Comparison of ENCODE assay signal across 20 mouse cellular contexts in the genomic region with DNA sequence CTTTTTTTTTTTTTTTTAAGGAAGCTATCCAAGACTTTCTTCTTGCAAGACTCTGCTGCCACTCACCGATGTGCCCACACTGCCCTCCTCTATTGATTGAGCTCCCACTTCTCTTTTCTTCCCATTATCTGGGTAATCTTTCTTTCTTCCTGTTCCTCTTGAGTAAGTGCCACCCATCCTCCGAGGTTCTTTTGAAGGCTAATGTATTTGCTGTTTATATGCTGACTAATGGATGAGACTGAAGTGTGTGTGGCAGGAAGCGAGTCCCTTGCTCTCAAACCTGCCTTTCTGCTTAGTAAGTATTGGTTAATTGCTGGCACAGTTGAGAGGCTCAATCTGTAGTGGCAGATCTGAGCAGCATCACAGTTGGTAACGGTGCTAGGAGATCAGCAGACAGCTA.
DNase-seq lines count a peak whose midpoint lies in the region; ATAC-seq and TF ChIP-seq lines count a peak whose summit lies in the region.
"Had no signal": no experiment of that assay in that cellular context is flagged by ENCODE, and none has a peak within 500 bp of the region (broad histone marks: within the 10 kb centered on the region; RNA-seq: fewer than 3 reads in every experiment).

No protein-coding gene starts in this region.

- no peaks in the 10 kb centered on the region for H3K36me3 ChIP-seq in thymus, adult 2 months (ENCODE audit: control insufficient read depth, insufficient read depth, low read length)
- no peaks in the 10 kb centered on the region for H3K36me3 ChIP-seq in forebrain, embryonic 12.5 days (replicated peaks)
- H3K36me3 ChIP-seq in kidney, embryonic 15.5 days: no peaks in the 10 kb centered on the region
- H3K36me3 ChIP-seq: limb, embryonic 12.5 days; liver, embryonic 13.5 days; midbrain, embryonic 13.5 days; stomach, embryonic 15.5 days had no signal

- no peak overlapping the region for H3K4me3 ChIP-seq in thymus, adult 2 months (ENCODE audit: control insufficient read depth, insufficient read depth, low read length)
- no peak overlapping the region for H3K4me3 ChIP-seq in forebrain, embryonic 12.5 days (replicated peaks)
- H3K4me3 ChIP-seq in kidney, embryonic 15.5 days (replicated peaks): no peak overlapping the region
- H3K4me3 ChIP-seq: forebrain, embryonic 13.5 days; limb, embryonic 12.5 days; liver, embryonic 13.5 days; midbrain, embryonic 13.5 days; stomach, embryonic 15.5 days had no signal

- no peaks in the 10 kb centered on the region for H3K9me3 ChIP-seq in forebrain, embryonic 12.5 days
- no peaks in the 10 kb centered on the region for H3K9me3 ChIP-seq in kidney, embryonic 15.5 days (replicated peaks)
- H3K9me3 ChIP-seq: forebrain, embryonic 13.5 days; limb, embryonic 12.5 days; liver, embryonic 13.5 days; midbrain, embryonic 13.5 days; stomach, embryonic 15.5 days had no signal

- H3K27ac ChIP-seq in thymus, adult 2 months (ENCODE audit: control insufficient read depth, insufficient read depth, low read length): no peak overlapping the region
- H3K27ac ChIP-seq in forebrain, embryonic 12.5 days: no peak overlapping the region
- no peak overlapping the region for H3K27ac ChIP-seq in kidney, embryonic 15.5 days
- H3K27ac ChIP-seq: forebrain, embryonic 13.5 days; limb, embryonic 12.5 days; liver, embryonic 13.5 days; midbrain, embryonic 13.5 days; stomach, embryonic 15.5 days had no signal

- 9% methylated on average over 4 of the region's 4 CpGs for WGBS in thymus, adult 2 months
- 61% methylated on average over 4 of the region's 4 CpGs for WGBS in forebrain, embryonic 12.5 days
- 47% methylated on average over 4 of the region's 4 CpGs for WGBS in kidney, embryonic 15.5 days

- H3K27me3 ChIP-seq in thymus, adult 2 months (ENCODE audit: control insufficient read depth, insufficient read depth, low read length): no peaks in the 10 kb centered on the region
- H3K27me3 ChIP-seq in forebrain, embryonic 12.5 days: peaks cover 25% of the 10 kb centered on the region
- H3K27me3 ChIP-seq in kidney, embryonic 15.5 days: peaks cover 20% of the 10 kb centered on the region
- H3K27me3 ChIP-seq: forebrain, embryonic 13.5 days; liver, embryonic 13.5 days; Patski; stomach, embryonic 15.5 days had no signal

- TF ChIP-seq CTCF in thymus, adult 2 months (IDR thresholded peaks at IDR 0.05; ENCODE audit: borderline replicate concordance, control insufficient read depth, extremely low read depth, insufficient read depth, low read length, poor library complexity): no peak

- peak; percentile 13 for DNase-seq in thymus, postnatal 14 days
- no peak for DNase-seq in thymus, adult 2 months
- DNase-seq in T-cell, adult 2 months (ENCODE audit: low spot score): peak; percentile 4
- no peak for DNase-seq in right cerebral cortex, postnatal 4 days
- no peak for DNase-seq in frontal cortex, postnatal 25 days (ENCODE audit: low spot score in 2 of 2)
- DNase-seq: cerebellum, postnatal 14 days; heart, postnatal 10 days; kidney, adult 18-20 months; kidney, postnatal 14 days; liver, embryonic 13.5 days; right cerebral cortex, adult 18-20 months had no signal

- TF ChIP-seq POLR2A in thymus, adult 2 months (IDR thresholded peaks at IDR 0.05; ENCODE audit: control insufficient read depth, extremely low read depth, insufficient read depth, low read length, poor library complexity): no peak

- peaks cover 11% of the 10 kb centered on the region for H3K4me1 ChIP-seq in thymus, adult 2 months (replicated peaks; ENCODE audit: control insufficient read depth, insufficient read depth, low read length)
- no peaks in the 10 kb centered on the region for H3K4me1 ChIP-seq in forebrain, embryonic 12.5 days
- H3K4me1 ChIP-seq in kidney, embryonic 15.5 days: 0 out of 2 replicates have a peak, but pooled peaks cover 11% of the 10 kb centered on the region
- H3K4me1 ChIP-seq: liver, embryonic 13.5 days had no signal

- no peak overlapping the region for H3K4me2 ChIP-seq in forebrain, embryonic 12.5 days
- H3K4me2 ChIP-seq in kidney, embryonic 15.5 days: no peak overlapping the region
- H3K4me2 ChIP-seq: forebrain, embryonic 13.5 days; limb, embryonic 12.5 days; liver, embryonic 13.5 days; midbrain, embryonic 13.5 days; stomach, embryonic 15.5 days had no signal

- ATAC-seq in inflammation-experienced regulatory T-cells, adult 6 months: peak; percentile 75
- no peak for ATAC-seq in forebrain, embryonic 12.5 days (ENCODE audit: low FRiP score)
- ATAC-seq in kidney, embryonic 15.5 days (replicated peaks; ENCODE audit: low FRiP score): no peak
- ATAC-seq: forebrain, embryonic 13.5 days; hindbrain, embryonic 16.5 days; Patski had no signal

- no peak overlapping the region for H3K9ac ChIP-seq in forebrain, embryonic 12.5 days
- no peak overlapping the region for H3K9ac ChIP-seq in kidney, embryonic 15.5 days
- H3K9ac ChIP-seq: forebrain, embryonic 13.5 days; limb, embryonic 12.5 days; liver, embryonic 13.5 days; midbrain, embryonic 13.5 days; stomach, embryonic 15.5 days had no signal

Comparison
In these comparisons a context has a peak if more than half of its experiments do, and no peak if none do; other contexts are left out.
1. DNase-seq: peak in thymus, postnatal 14 days (single experiment) and T-cell, adult 2 months (single experiment); none in thymus, adult 2 months (single experiment), right cerebral cortex, postnatal 4 days (single experiment) and frontal cortex, postnatal 25 days (0 of 2).